Mouse (Mus musculus) neural tube, embryonic 13.5 days (tissue): Measurements from ENCODE around the gene Lmntd1. TPM values are rescaled to one million over a fixed set of nuclear protein-coding genes. Genes with fewer than 3 reads are reported as not detected.

Source experiments
- ATAC-seq: fragments of 200-750 bp; cut with Nextera tagmentation; 2 replicates; pipeline ENCODE4 v1.8.0; 2017; ENCODE audit warnings: low read depth, mild to moderate bottlenecking, moderate TSS enrichment, moderate library complexity
- H3K27ac ChIP-seq: fragments of 300-500 bp; sonication (generic); replicated peaks from 2 replicates; pipeline ENCODE4 v1.5.1; 2015; ENCODE audit warnings: moderate library complexity, mild to moderate bottlenecking, inconsistent platforms
- H3K27me3 ChIP-seq: fragments of 300-500 bp; sonication (generic); 2 replicates; pipeline ENCODE4 v1.6.1; 2015; ENCODE audit warnings: mild to moderate bottlenecking, inconsistent platforms
- H3K36me3 ChIP-seq: fragments of 300-500 bp; sonication (generic); 2 replicates; pipeline ENCODE4 v1.6.1; 2015; ENCODE audit warnings: mild to moderate bottlenecking, inconsistent platforms
- H3K4me1 ChIP-seq: fragments of 300-500 bp; sonication (generic); replicated peaks from 2 replicates; pipeline ENCODE4 v1.6.1; 2015; ENCODE audit warnings: inconsistent platforms
- H3K4me2 ChIP-seq: fragments of 300-500 bp; sonication (generic); 2 replicates; pipeline ENCODE4 v1.6.1; 2015; ENCODE audit warnings: inconsistent platforms, mild to moderate bottlenecking, moderate library complexity
- H3K4me3 ChIP-seq: fragments of 300-500 bp; sonication (generic); 2 replicates; pipeline ENCODE4 v1.5.1; 2015; ENCODE audit warnings: mild to moderate bottlenecking, inconsistent platforms
- H3K9ac ChIP-seq: fragments of 300-500 bp; sonication (generic); 2 replicates; pipeline ENCODE4 v1.6.1; 2015; ENCODE audit warnings: moderate library complexity, mild to moderate bottlenecking, inconsistent platforms
- H3K9me3 ChIP-seq: fragments of 300-500 bp; sonication (generic); 2 replicates; pipeline ENCODE4 v1.6.1; 2016; ENCODE audit warnings: inconsistent platforms
- WGBS: fragments of 180-500 bp; shearing (Covaris S2); methylation state at CpG from one replicate; pipeline ENCODE4 v1.1.7; 2015; 5-methylcytosine and 5-hydroxymethylcytosine counted together
- polyA plus RNA-seq: library from polyadenylated mRNA; unstranded; fragments of >200 nt; fragmentation: Nextera tagmentation; extraction: Ambion mirVana; gene quantifications from 2 replicates; pipeline ENCODE4 v1.2.1, GENCODE M21; 2015

The Lmntd1 gene
- polyA plus RNA-seq, 1 experiment from 2014 or later: 1.2 TPM

DNA sequence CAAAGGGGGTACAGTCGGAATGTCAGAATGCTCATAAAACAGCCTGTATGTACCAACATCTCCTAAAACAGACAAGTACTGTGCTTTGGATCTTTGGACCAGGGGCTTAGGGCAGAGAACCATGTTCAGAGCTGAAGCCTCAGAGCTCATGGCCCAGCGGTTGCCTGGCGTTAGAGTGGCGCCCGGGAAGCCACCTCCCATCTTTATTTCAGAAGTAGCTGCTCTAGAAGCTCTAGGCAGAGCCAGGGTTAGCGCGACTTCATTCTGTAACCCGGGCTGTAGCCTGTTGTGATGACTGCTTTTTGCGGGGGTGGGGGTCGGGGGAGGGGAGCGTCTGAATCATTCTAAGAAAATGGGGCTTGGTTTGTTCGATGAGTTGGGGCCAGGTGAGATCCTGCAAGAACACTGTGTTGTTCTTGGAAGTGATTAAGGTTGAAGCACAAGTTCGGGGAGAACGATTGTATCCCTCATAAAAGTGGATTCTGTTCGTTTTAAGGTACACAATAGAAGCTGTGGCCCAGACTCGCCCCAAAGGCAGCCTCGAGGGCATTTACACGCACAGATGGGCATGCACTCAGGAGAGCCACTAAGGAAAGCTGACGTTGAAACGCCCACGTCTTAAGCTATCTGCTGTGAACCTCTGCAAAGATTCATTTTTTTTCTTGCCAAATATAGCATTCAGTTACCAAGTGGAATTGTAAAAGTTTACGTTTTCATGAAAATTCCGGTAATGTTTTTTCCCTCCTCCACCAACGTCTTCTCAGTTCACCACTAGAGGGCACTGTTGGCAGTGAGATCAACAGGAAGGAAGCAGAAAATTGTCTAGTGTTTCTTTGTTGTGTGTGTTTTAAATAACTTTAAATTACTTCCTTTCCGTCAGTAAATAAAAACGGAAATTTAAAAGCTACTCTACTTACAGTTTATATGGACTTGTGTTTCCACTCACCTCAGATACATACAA lies 254.4 kb downstream of the Lmntd1 start:
- 0 out of 2 replicates have a peak, but pooled peaks cover 3% of the 10 kb centered on the region for H3K4me1 ChIP-seq
- 42% methylated on average over 26 of the region's 26 CpGs for WGBS
- no peak overlapping the region for H3K9ac ChIP-seq
- H3K9me3 ChIP-seq: no peaks in the 10 kb centered on the region
- H3K27ac ChIP-seq: no peak overlapping the region
- ATAC-seq: no peak; the same call in 1 of the 2 replicates
- H3K4me3 ChIP-seq: no peak overlapping the region
- no peaks in the 10 kb centered on the region for H3K27me3 ChIP-seq
- no peaks in the 10 kb centered on the region for H3K36me3 ChIP-seq
- 0 out of 2 replicates have a peak overlapping the region, but pooled peaks have one; percentile 6 for H3K4me2 ChIP-seq

DNA sequence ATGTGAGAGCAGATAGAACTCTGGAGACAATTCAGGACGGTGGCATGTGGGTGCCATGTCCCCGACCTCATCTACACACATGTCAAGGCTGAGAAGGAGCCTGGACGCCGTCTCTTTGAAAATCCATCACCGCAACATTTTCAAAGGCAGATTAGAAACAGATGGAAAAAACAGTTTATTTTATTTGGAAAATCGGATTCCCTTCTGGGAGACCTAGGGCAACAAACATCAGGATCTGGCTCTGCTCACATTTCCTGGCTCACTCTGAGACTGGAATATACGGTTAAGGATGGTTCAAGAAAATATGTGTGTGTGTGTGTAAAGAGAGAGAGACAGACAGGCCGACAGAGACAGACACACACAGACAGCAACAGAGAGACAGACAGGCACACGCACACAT lies 256.1 kb downstream of the Lmntd1 start:
- WGBS: 84% methylated on average over 9 of the region's 9 CpGs
- Histone ChIP-seq H3K9me3 (no peaks in the 10 kb centered on the region), H3K4me1 (0 out of 2 replicates have a peak, but pooled peaks cover 3% of the 10 kb centered on the region), H3K4me2 (no peak overlapping the region), H3K27ac (no peak overlapping the region), H3K4me3 (no peak overlapping the region), H3K27me3 (no peaks in the 10 kb centered on the region), H3K36me3 (no peaks in the 10 kb centered on the region), H3K9ac (no peak overlapping the region)
- ATAC-seq: no peak

DNA sequence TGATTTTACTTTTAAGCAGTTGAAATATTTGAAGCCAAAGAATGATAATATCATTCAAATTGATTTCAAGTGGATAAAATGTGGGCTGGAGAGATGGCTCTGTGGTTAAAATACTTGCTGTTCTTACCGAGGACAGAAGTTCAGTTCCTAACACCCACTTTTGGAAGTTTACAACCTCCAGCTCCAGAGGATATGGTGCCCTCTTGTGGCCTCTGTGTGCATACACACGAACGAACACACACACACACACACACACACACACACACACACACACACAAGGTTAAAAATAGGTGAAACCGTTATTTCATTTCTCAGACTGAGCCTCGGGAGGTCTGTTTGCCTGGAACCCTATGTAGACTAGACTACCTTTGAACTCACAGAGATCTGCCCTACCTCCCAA lies 260.3 kb downstream of the Lmntd1 start:
- ATAC-seq: no peak
- WGBS: 96% methylated on average over 5 of the region's 5 CpGs
- Histone ChIP-seq H3K36me3 (no peaks in the 10 kb centered on the region), H3K4me1 (no peaks in the 10 kb centered on the region), H3K9ac (no peak overlapping the region), H3K4me2 (no peak overlapping the region), H3K9me3 (no peaks in the 10 kb centered on the region), H3K4me3 (no peak overlapping the region), H3K27ac (no peak overlapping the region), H3K27me3 (no peaks in the 10 kb centered on the region)

DNA sequence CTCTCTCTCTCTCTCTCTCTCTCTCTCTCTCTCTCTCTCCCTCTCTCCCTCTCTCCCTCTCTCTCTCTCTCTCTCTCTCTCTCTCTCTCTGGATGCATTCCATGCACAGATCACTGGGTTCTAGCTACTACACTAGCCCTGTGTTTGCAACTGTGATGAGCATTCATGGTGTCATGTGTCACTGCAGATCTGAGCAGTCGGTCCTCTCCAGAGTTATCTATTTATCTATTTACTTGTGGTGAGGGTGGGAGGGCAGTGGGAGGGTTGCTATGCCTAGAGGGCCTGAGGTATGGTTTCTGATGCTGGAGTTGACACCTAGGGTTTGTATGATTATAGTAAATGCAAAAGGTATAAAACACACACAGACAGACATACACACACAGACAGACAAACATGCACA lies 261.4 kb downstream of the Lmntd1 start:
- 40% methylated on average over 1 of the region's 1 CpGs for WGBS
- H3K4me3 ChIP-seq: no peak overlapping the region
- H3K9me3 ChIP-seq: no peaks in the 10 kb centered on the region
- no peaks in the 10 kb centered on the region for H3K4me1 ChIP-seq
- H3K27ac ChIP-seq: no peak overlapping the region
- H3K4me2 ChIP-seq: no peak overlapping the region
- H3K9ac ChIP-seq: no peak overlapping the region
- no peak for ATAC-seq
- H3K27me3 ChIP-seq: no peaks in the 10 kb centered on the region
- H3K36me3 ChIP-seq: no peaks in the 10 kb centered on the region

DNA sequence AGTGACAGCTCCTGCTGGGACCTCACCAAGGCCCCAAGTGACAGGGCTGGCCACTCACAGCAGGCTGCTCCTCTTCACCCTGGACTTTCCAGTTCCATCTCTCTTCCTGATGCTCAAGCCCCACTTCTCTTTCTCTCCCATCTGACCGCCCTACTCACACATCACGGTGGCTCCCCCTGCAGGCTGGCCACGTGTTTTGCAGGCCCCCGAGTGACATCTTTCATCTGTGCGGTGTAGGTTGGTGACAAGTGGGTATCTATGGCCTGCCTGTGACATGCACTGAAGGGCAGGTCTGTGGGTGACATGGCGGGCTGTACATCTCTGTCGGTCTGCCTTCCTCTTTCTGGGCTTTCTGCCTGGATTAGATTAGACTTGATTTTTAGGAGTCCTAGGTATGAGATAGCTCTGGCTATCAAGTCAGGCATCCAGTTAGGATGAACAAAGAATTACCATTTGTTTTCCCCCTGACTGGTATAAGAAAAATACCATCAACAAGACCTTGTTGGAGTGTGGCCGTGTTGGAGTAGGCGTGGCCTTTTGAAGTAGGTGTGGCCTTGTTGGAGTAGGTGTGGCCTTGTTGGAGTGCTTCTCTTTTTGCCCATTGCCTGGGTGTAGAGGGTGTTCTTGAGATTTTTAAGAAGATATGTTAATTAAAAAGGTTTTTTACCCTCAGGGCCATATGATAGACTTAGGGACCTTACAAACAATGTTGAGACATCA lies 265.8 kb downstream of the Lmntd1 start:
- Histone ChIP-seq H3K9me3 (no peaks in the 10 kb centered on the region), H3K4me1 (no peaks in the 10 kb centered on the region), H3K36me3 (no peaks in the 10 kb centered on the region), H3K27me3 (no peaks in the 10 kb centered on the region), H3K27ac (no peak overlapping the region), H3K4me2 (no peak overlapping the region), H3K4me3 (no peak overlapping the region), H3K9ac (no peak overlapping the region)
- ATAC-seq: no peak
- WGBS: 69% methylated on average over 9 of the region's 9 CpGs

DNA sequence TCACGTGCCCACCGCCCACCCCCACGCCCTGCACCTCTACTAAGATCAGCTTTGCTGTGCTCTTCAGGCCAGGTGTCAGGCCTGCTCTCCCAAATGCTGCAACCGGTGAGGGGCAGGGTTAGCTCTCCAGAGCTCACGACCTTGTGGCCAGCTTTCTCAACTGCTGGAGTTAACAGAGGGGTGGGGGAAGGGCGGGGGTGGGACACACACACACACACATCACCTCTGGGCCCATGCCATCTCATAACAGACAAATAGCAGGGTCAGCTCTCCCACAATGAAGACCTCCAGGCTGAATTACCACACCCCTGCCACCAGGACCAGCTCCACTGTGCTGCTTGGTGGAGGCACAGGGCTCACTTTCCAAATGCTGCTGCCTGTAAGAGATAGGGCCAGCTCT lies 266.5 kb downstream of the Lmntd1 start:
- no peaks in the 10 kb centered on the region for H3K27me3 ChIP-seq
- H3K27ac ChIP-seq: no peak overlapping the region
- no peak overlapping the region for H3K9ac ChIP-seq
- 80% methylated on average over 6 of the region's 6 CpGs for WGBS
- no peak overlapping the region for H3K4me3 ChIP-seq
- no peak for ATAC-seq
- H3K9me3 ChIP-seq: no peaks in the 10 kb centered on the region
- no peaks in the 10 kb centered on the region for H3K4me1 ChIP-seq
- no peaks in the 10 kb centered on the region for H3K36me3 ChIP-seq
- no peak overlapping the region for H3K4me2 ChIP-seq

DNA sequence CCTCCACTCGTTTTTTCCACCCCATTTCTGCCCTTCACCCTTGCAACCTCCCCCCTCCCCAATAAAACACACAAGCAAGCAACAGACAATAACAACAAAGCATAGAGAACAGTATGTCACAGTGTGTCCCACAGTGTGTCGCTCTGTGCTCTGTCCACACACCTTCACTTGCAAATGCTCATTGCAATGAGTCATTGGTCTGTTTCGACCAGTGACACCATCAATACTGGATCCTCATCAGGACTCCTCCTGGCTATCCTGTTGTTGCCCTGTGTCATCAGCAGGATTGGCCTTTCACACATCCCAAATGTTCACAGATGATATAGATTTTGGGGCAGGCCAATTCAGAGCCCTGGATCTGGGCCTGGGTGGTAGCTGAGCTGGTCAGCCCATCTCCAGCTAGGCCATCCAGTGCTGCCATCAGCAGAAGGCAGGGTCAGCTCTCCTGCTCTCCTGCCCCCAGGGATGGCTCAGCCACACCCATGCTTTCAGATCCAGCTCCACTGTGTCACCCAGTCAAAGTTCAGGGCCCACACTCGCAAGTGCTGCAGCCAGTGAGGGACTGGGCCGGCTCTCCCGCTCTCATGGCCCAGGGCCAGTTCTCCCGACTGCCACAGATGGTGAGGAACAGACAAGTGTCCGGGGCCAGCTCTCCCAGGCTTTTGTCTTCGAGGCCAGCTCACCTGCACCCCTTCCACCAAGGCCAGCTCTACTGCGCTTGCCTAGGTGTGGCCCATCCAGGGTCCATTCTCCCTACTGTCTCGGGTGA lies 267.1 kb downstream of the Lmntd1 start:
- no peak for ATAC-seq
- no peak overlapping the region for H3K9ac ChIP-seq
- no peak overlapping the region for H3K4me2 ChIP-seq
- H3K9me3 ChIP-seq: no peaks in the 10 kb centered on the region
- H3K4me3 ChIP-seq: no peak overlapping the region
- H3K27me3 ChIP-seq: no peaks in the 10 kb centered on the region
- H3K4me1 ChIP-seq: no peaks in the 10 kb centered on the region
- no peak overlapping the region for H3K27ac ChIP-seq
- H3K36me3 ChIP-seq: no peaks in the 10 kb centered on the region
- WGBS: 70% methylated on average over 11 of the region's 11 CpGs

DNA sequence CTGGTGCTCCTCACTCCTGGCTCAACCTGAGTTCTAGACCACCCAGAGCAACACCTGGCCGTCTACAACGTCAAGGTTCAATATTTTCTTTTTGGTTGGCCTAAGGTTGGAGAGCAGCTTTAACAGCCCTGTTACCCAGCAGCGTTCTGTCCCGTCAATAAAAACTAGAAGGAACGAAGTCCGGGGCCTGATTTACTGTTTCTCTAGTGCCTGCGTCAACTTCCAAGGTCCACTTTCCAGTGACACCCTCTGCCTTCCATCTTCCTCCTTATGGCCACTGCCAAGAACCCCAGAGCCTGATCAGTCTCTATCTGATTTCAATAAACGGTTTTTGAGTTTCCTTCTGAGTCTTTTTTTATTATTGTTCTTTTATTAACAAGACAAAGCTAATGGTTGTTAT lies 267.8 kb downstream of the Lmntd1 start:
- no peaks in the 10 kb centered on the region for H3K4me1 ChIP-seq
- H3K27me3 ChIP-seq: no peaks in the 10 kb centered on the region
- WGBS: 81% methylated on average over 8 of the region's 8 CpGs
- ATAC-seq: no peak
- H3K36me3 ChIP-seq: no peaks in the 10 kb centered on the region
- no peak overlapping the region for H3K9ac ChIP-seq
- no peaks in the 10 kb centered on the region for H3K9me3 ChIP-seq
- H3K4me3 ChIP-seq: no peak overlapping the region
- no peak overlapping the region for H3K27ac ChIP-seq
- H3K4me2 ChIP-seq: no peak overlapping the region

DNA sequence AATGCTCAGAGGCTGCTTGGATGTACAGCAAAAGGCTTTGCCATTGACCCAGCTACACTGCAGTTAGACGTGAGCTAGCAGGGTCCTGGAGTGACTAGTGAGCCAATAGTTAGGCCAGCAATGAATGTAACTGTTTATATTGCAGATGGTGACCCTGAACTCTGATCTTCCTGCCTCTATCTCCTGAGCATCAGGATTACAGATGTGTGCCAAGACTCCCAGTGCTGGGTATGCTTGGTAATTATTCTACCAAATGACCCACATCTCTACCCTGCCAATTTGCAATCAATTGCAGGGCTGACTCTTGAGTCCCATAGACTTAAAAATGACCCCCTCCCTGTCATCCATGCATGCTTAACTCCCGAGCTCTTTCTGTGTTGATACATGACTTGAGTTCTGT lies 269.4 kb downstream of the Lmntd1 start:
- H3K4me2 ChIP-seq: no peak overlapping the region
- H3K9me3 ChIP-seq: no peaks in the 10 kb centered on the region
- no peaks in the 10 kb centered on the region for H3K27me3 ChIP-seq
- H3K9ac ChIP-seq: no peak overlapping the region
- H3K4me3 ChIP-seq: no peak overlapping the region
- 71% methylated on average over 2 of the region's 2 CpGs for WGBS
- no peaks in the 10 kb centered on the region for H3K36me3 ChIP-seq
- H3K27ac ChIP-seq: no peak overlapping the region
- no peak for ATAC-seq
- peaks cover under 1% of the 10 kb centered on the region; the same call in 1 of the 2 replicates for H3K4me1 ChIP-seq

DNA sequence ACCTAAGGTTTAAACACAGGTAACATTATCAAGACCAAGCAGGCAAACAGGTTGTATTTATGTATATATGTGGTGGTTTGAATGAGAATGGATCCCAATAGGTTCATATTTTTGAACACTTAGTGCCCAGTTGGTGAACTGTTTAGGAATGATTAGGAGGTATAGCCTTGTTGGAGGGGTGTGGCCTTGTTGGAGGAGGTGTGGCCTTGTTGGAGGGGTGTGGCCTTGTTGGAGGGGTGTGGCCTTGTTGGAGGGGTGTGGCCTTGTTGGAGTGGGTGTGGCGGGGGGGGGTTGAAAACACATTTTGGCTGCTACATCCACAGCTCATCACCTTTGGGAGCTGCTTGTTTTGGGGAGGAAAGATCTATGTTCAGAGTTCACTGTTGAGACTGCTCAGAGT lies 270.7 kb downstream of the Lmntd1 start:
- Histone ChIP-seq H3K27ac (no peak overlapping the region), H3K4me2 (no peak overlapping the region), H3K9me3 (no peaks in the 10 kb centered on the region), H3K27me3 (peaks cover 5% of the 10 kb centered on the region), H3K36me3 (no peaks in the 10 kb centered on the region), H3K9ac (no peak overlapping the region), H3K4me1 (peaks cover 10% of the 10 kb centered on the region; the same call in 1 of the 2 replicates), H3K4me3 (no peak overlapping the region)
- WGBS: 85% methylated on average over 1 of the region's 1 CpGs
- ATAC-seq: no peak

DNA sequence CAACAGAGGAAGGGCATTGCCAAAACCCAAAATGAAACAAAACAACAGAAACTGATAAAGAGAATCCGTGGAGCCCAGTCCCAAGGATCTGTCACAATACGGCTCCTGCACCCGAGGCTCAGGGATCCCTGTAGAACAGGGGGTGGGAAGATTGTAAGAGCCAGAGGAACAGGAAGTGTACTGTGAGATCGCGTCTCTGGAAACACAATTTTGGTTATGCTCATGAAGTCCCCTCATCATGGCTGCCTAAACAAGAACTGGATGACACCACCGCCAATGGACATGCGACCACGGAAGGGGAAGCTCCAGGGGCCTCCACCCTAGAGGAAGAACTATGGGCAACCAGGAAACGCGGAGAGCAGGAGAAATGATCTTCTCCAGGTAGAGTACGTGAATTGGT lies 271.3 kb downstream of the Lmntd1 start:
- no peak overlapping the region for H3K4me2 ChIP-seq
- WGBS: 87% methylated on average over 11 of the region's 11 CpGs
- no peak overlapping the region for H3K9ac ChIP-seq

More for the DNA sequence above, 271.3 kb downstream of the Lmntd1 start:
- no peaks in the 10 kb centered on the region for H3K9me3 ChIP-seq
- no peak overlapping the region for H3K27ac ChIP-seq
- no peak for ATAC-seq
- no peaks in the 10 kb centered on the region for H3K36me3 ChIP-seq
- H3K4me3 ChIP-seq: no peak overlapping the region
- H3K27me3 ChIP-seq: peaks cover 5% of the 10 kb centered on the region
- peaks cover 10% of the 10 kb centered on the region; the same call in 1 of the 2 replicates for H3K4me1 ChIP-seq
